In genomic region chr3:108303683-108304082, GRCm38 (mm10) we compare ENCODE assay signal across 19 mouse cellular contexts.
"Had no signal": no experiment of that assay in that cellular context is flagged by ENCODE, and none has a peak within 500 bp of the region (broad histone marks: within the 10 kb centered on the region; RNA-seq: fewer than 3 reads in every experiment).

No protein-coding gene starts in this region.

- H3K36me3 ChIP-seq: limb, embryonic 12.5 days; limb, embryonic 15.5 days; stomach, embryonic 15.5 days had no signal

- DNase-seq: kidney, adult 2 months; kidney, postnatal 25 days; left cerebral cortex, postnatal 4 days; liver, postnatal 0 days; lung, embryonic 14.5 days; midbrain, embryonic 14.5 days; right cerebral cortex, adult 18-20 months; right cerebral cortex, postnatal 14 days; right cerebral cortex, postnatal 4 days; thymus, adult 18-20 months; thymus, postnatal 36 days had no signal

- H3K27me3 ChIP-seq: limb, embryonic 12.5 days; limb, embryonic 15.5 days; stomach, embryonic 15.5 days had no signal

- H3K4me3 ChIP-seq: limb, embryonic 12.5 days; limb, embryonic 15.5 days; stomach, embryonic 15.5 days had no signal

- H3K27ac ChIP-seq: kidney, postnatal 0 days; limb, embryonic 12.5 days; limb, embryonic 15.5 days; liver, embryonic 14.5 days; macrophage; stomach, embryonic 15.5 days had no signal

- H3K4me2 ChIP-seq: limb, embryonic 12.5 days; limb, embryonic 15.5 days; liver, embryonic 11.5 days; lung, embryonic 14.5 days; stomach, embryonic 15.5 days had no signal

- H3K9ac ChIP-seq: limb, embryonic 12.5 days; limb, embryonic 15.5 days; liver, embryonic 14.5 days; liver, postnatal 0 days; lung, embryonic 14.5 days; stomach, embryonic 15.5 days had no signal

- H3K9me3 ChIP-seq: limb, embryonic 12.5 days; limb, embryonic 15.5 days; stomach, embryonic 15.5 days had no signal

- ATAC-seq: liver, postnatal 0 days; lung, postnatal 0 days had no signal

- H3K4me1 ChIP-seq: stomach, embryonic 15.5 days had no signal
